Mouse (Mus musculus): Measurements from ENCODE around the gene Vps13d. TPM values are rescaled to one million over a fixed set of nuclear protein-coding genes. Genes with fewer than 3 reads are reported as not detected.

Vps13d gene
- total and polyA plus RNA-seq, 3 experiments = 9.4 to 9.8 (median 9.7) TPM

- Histone ChIP-seq H3K9ac (ENCODE audit: insufficient read depth, low read depth) (no peak overlapping the region), H3K27ac (ENCODE audit: insufficient read depth, low read depth) (no peak overlapping the region), H3K4me2 (ENCODE audit: insufficient read depth, low read depth, poor library complexity, severe bottlenecking) (no peak overlapping the region), H3K27me3 (replicated peaks) (no peaks in the 10 kb centered on the region), H3K4me3 (replicated peaks in 1 of 3; ENCODE audit: low read depth in 2 of 3, low read length in 2 of 3, poor library complexity in 1 of 3) (no peak overlapping the region), H3K4me1 (ENCODE audit: control insufficient read depth in 1 of 2, insufficient read depth in 2 of 2) (peaks cover 18 to 40% of the 10 kb centered on the region in 2 experiments), H3K9me3 (replicated peaks; ENCODE audit: low read length) (no peaks in the 10 kb centered on the region), H3K36me3 (replicated peaks in 1 of 2; ENCODE audit: control insufficient read depth in 1 of 2, insufficient read depth in 1 of 2, low read length in 1 of 2) (peaks cover 3 to 42% of the 10 kb centered on the region in 2 experiments), H3K79me2 (replicated peaks; ENCODE audit: control insufficient read depth, extremely low read depth, insufficient read depth, poor library complexity, severe bottlenecking) (no peaks in the 10 kb centered on the region)
- no peak for DNase-seq (ENCODE audit: extremely low read depth)
- dilution Hi-C loops (cut with MboI; ENCODE audit: extremely low pct_ligation_motif_present, extremely low pct_unique_long_range_greater_than_20kb, low sequenced_read_pairs) = loop anchor here (25.0 kb wide), 1 partner anchor 110 kb away; the partner anchor contains the start of gene Dhrs3
- in situ Hi-C loops (cut with MboI; ENCODE audit: low pct_ligation_motif_present, low pct_unique_long_range_greater_than_20kb, low sequenced_read_pairs) = no loop called here
- TF ChIP-seq E2F4 (IDR thresholded peaks at IDR 0.05; ENCODE audit: insufficient replicate concordance, low read depth, low read length) (no peak), SIN3A (IDR thresholded peaks at IDR 0.05; ENCODE audit: low read length) (no peak), HCFC1 (IDR thresholded peaks at IDR 0.05; ENCODE audit: low read depth, low read length) (no peak), CHD1 (IDR thresholded peaks at IDR 0.05; ENCODE audit: low read depth, low read length) (no peak), GABPA (IDR thresholded peaks at IDR 0.05; ENCODE audit: insufficient replicate concordance, low read depth, low read length) (no peak), NRF1 (IDR thresholded peaks at IDR 0.05; ENCODE audit: low read depth, low read length) (no peak), ELF1 (IDR thresholded peaks at IDR 0.05; ENCODE audit: low read depth, low read length) (no peak), ETS1 (conservative IDR thresholded peaks at IDR 0.05; ENCODE audit: low read depth, low read length) (no peak), MAFK (IDR thresholded peaks at IDR 0.05; ENCODE audit: insufficient replicate concordance, low read length) (no peak), IRF4 (IDR thresholded peaks at IDR 0.05; ENCODE audit: low read depth, low read length) (no peak), TCF12 (IDR thresholded peaks at IDR 0.05; ENCODE audit: low read depth, low read length) (no peak), PAX5 (IDR thresholded peaks at IDR 0.05; ENCODE audit: low read length) (no peak), MYC (IDR thresholded peaks at IDR 0.05; ENCODE audit: low read depth, low read length) (no peak), USF2 (conservative IDR thresholded peaks at IDR 0.05; ENCODE audit: low read depth, low read length) (no peak)
Observed at GRCm38 (mm10) chr4:144996996-144997820, 197.6 kb downstream of the Vps13d start.

GRCm38 (mm10) chr4:144995826-144996225 lies 199.0 kb downstream of the Vps13d start:
- Histone ChIP-seq H3K4me2 (ENCODE audit: insufficient read depth, low read depth, poor library complexity, severe bottlenecking) (no peak overlapping the region), H3K36me3 (replicated peaks in 1 of 2; ENCODE audit: control insufficient read depth in 1 of 2, insufficient read depth in 1 of 2, low read length in 1 of 2) (peaks cover 3 to 42% of the 10 kb centered on the region in 2 experiments), H3K9ac (ENCODE audit: insufficient read depth, low read depth) (no peak overlapping the region), H3K27ac (ENCODE audit: insufficient read depth, low read depth) (no peak overlapping the region), H3K4me1 (ENCODE audit: control insufficient read depth in 1 of 2, insufficient read depth in 2 of 2) (peaks cover 18 to 40% of the 10 kb centered on the region in 2 experiments), H3K27me3 (replicated peaks) (no peaks in the 10 kb centered on the region), H3K4me3 (replicated peaks in 1 of 3; ENCODE audit: low read depth in 2 of 3, low read length in 2 of 3, poor library complexity in 1 of 3) (no peak overlapping the region), H3K79me2 (replicated peaks; ENCODE audit: control insufficient read depth, extremely low read depth, insufficient read depth, poor library complexity, severe bottlenecking) (no peaks in the 10 kb centered on the region), H3K9me3 (replicated peaks; ENCODE audit: low read length) (no peaks in the 10 kb centered on the region)
- dilution Hi-C loops (cut with MboI; ENCODE audit: extremely low pct_ligation_motif_present, extremely low pct_unique_long_range_greater_than_20kb, low sequenced_read_pairs) = loop anchor here (25.0 kb wide), 1 partner anchor 109 kb away; the partner anchor contains the start of gene Dhrs3
- no peak for DNase-seq (ENCODE audit: extremely low read depth)
- in situ Hi-C loops (cut with MboI; ENCODE audit: low pct_ligation_motif_present, low pct_unique_long_range_greater_than_20kb, low sequenced_read_pairs) = no loop called here
- TF ChIP-seq POLR2A (IDR thresholded peaks at IDR 0.05; ENCODE audit: low read depth, low read length) = no peak
- no peak for TF ChIP-seq RCOR1 (conservative IDR thresholded peaks at IDR 0.05; ENCODE audit: low read depth, low read length)
- TF ChIP-seq BHLHE40 (IDR thresholded peaks at IDR 0.05; ENCODE audit: low read depth, low read length) = peak; percentile 15; the same call in 1 of the 2 replicates

All from CH12.LX (cell line).